Mouse (Mus musculus) midbrain, postnatal 0 days (tissue): ENCODE results near the gene Tmem50b. TPM values are rescaled to one million over a fixed set of nuclear protein-coding genes. Genes with fewer than 3 reads are reported as not detected.

Experiments used
- ATAC-seq: fragments of 200-750 bp; cut with Nextera tagmentation; 2 replicates; pipeline ENCODE4 v1.8.0; 2017; ENCODE audit warnings: moderate number of reproducible peaks, mild to moderate bottlenecking, moderate TSS enrichment, moderate library complexity; ENCODE audit not compliant: low FRiP score
- DNase-seq: peaks from one replicate; pipeline ENCODE4 v3.0.0-alpha.2; 2015; ENCODE audit warnings: low spot score
- H3K27ac ChIP-seq: fragments of 300-500 bp; sonication (generic); 2 replicates; pipeline ENCODE4 v1.5.1; 2014; ENCODE audit warnings: low read depth, mild to moderate bottlenecking, low read length, mixed read lengths
- H3K27me3 ChIP-seq: fragments of 300-500 bp; sonication (generic); 2 replicates; pipeline ENCODE4 v1.6.1; 2014; ENCODE audit warnings: low read length, control low read depth, mixed read lengths; ENCODE audit not compliant: insufficient read depth
- H3K36me3 ChIP-seq: fragments of 300-500 bp; sonication (generic); 2 replicates; pipeline ENCODE4 v1.6.1; 2014; ENCODE audit warnings: low read length, control low read depth, mixed read lengths; ENCODE audit not compliant: insufficient read depth
- H3K4me1 ChIP-seq: fragments of 300-500 bp; sonication (generic); 2 replicates; pipeline ENCODE4 v1.6.1; 2014; ENCODE audit warnings: mild to moderate bottlenecking, control low read depth, antibody characterized with exemption, low read length, mixed read lengths; ENCODE audit not compliant: insufficient read depth
- H3K4me2 ChIP-seq: fragments of 300-500 bp; sonication (generic); 2 replicates; pipeline ENCODE4 v1.6.1; 2014; ENCODE audit warnings: low read depth, mild to moderate bottlenecking, low read length, mixed read lengths; ENCODE audit not compliant: poor library complexity, severe bottlenecking
- H3K4me3 ChIP-seq: fragments of 300-500 bp; sonication (generic); 2 replicates; pipeline ENCODE4 v1.5.1; 2014; ENCODE audit warnings: low read depth, mild to moderate bottlenecking, low read length, moderate library complexity
- H3K9ac ChIP-seq: fragments of 300-500 bp; sonication (generic); replicated peaks from 2 replicates; pipeline ENCODE4 v1.6.1; 2014; ENCODE audit warnings: mild to moderate bottlenecking, low read length, moderate library complexity, mixed read lengths; ENCODE audit not compliant: poor library complexity, severe bottlenecking
- H3K9me3 ChIP-seq: fragments of 300-500 bp; sonication (generic); 2 replicates; pipeline ENCODE4 v1.6.1; 2016; ENCODE audit warnings: low read length, control low read depth
- CTCF ChIP-seq: IDR thresholded peaks from 2 replicates; pipeline ENCODE4 v1.5.1; 2016; ENCODE audit warnings: antibody characterized with exemption, mild to moderate bottlenecking
- WGBS: fragments of 180-500 bp; shearing (Covaris S2); extraction: QIAGEN DNeasy Blood & Tissue Kit; methylation state at CpG from one replicate; pipeline ENCODE4 v1.1.7; 2014; 5-methylcytosine and 5-hydroxymethylcytosine counted together
- polyA plus RNA-seq: library from polyadenylated mRNA; unstranded; fragments of >200 nt; fragmentation: Nextera tagmentation; extraction: Ambion mirVana; gene quantifications from 2 replicates; pipeline ENCODE4 v1.2.1, GENCODE M21; 2015
- total RNA-seq: library from RNA; depleted of rRNA; stranded (reverse); fragments of >200 nt; gene quantifications from 2 replicates; pipeline ENCODE4 v1.2.3, GENCODE M21; 2014

Tmem50b gene
- total and polyA plus RNA-seq, 2 experiments from 2014 or later: 78.2 to 103 TPM

- no peak for DNase-seq
- Histone ChIP-seq H3K4me3 (no peak overlapping the region), H3K9me3 (no peaks in the 10 kb centered on the region), H3K4me1 (no peaks in the 10 kb centered on the region), H3K27ac (no peak overlapping the region), H3K36me3 (no peaks in the 10 kb centered on the region), H3K27me3 (no peaks in the 10 kb centered on the region), H3K4me2 (no peak overlapping the region), H3K9ac (no peak overlapping the region)
- ATAC-seq: no peak
- 94% methylated on average over 8 of the region's 8 CpGs for WGBS
- TF ChIP-seq CTCF: no peak
Observed at GRCm38 (mm10) chr16:91606958-91607357, 9.4 kb upstream of the Tmem50b start.

GRCm38 (mm10) chr16:91605156-91605555, 7.6 kb upstream of the Tmem50b start:
- no peak for DNase-seq
- no peaks in the 10 kb centered on the region for H3K36me3 ChIP-seq
- no peaks in the 10 kb centered on the region for H3K9me3 ChIP-seq
- WGBS: 76% methylated on average over 6 of the region's 6 CpGs
- H3K4me2 ChIP-seq: no peak overlapping the region
- H3K27ac ChIP-seq: no peak overlapping the region
- H3K4me1 ChIP-seq: no peaks in the 10 kb centered on the region
- TF ChIP-seq CTCF: no peak
- no peak for ATAC-seq
- H3K9ac ChIP-seq: no peak overlapping the region
- H3K27me3 ChIP-seq: no peaks in the 10 kb centered on the region
- no peak overlapping the region for H3K4me3 ChIP-seq

GRCm38 (mm10) chr16:91601693-91602092, 4.1 kb upstream of the Tmem50b start:
- WGBS: 82% methylated on average over 9 of the region's 9 CpGs
- Histone ChIP-seq H3K9me3 (no peaks in the 10 kb centered on the region), H3K4me3 (no peak overlapping the region), H3K4me2 (no peak overlapping the region), H3K36me3 (no peaks in the 10 kb centered on the region), H3K9ac (no peak overlapping the region), H3K4me1 (no peaks in the 10 kb centered on the region), H3K27ac (no peak overlapping the region), H3K27me3 (no peaks in the 10 kb centered on the region)
- DNase-seq: no peak
- ATAC-seq: no peak
- no peak for TF ChIP-seq CTCF

GRCm38 (mm10) chr16:91601081-91601480, 3.5 kb upstream of the Tmem50b start:
- Histone ChIP-seq H3K9me3 (no peaks in the 10 kb centered on the region), H3K27ac (no peak overlapping the region), H3K9ac (no peak overlapping the region), H3K4me2 (no peak overlapping the region), H3K27me3 (no peaks in the 10 kb centered on the region), H3K4me3 (no peak overlapping the region), H3K36me3 (no peaks in the 10 kb centered on the region), H3K4me1 (no peaks in the 10 kb centered on the region; the same call in 1 of the 2 replicates)
- WGBS: 79% methylated on average over 4 of the region's 4 CpGs
- TF ChIP-seq CTCF: no peak
- ATAC-seq (no peak), DNase-seq (no peak)

GRCm38 (mm10) chr16:91599242-91599641, 1.6 kb upstream of the Tmem50b start:
- no peak for ATAC-seq
- TF ChIP-seq CTCF: peak; percentile 29; the same call in 1 of the 2 replicates
- Histone ChIP-seq H3K9ac (no peak overlapping the region), H3K27me3 (no peaks in the 10 kb centered on the region), H3K9me3 (no peaks in the 10 kb centered on the region), H3K4me1 (peaks cover 6% of the 10 kb centered on the region; the same call in 1 of the 2 replicates), H3K4me3 (no peak overlapping the region), H3K36me3 (no peaks in the 10 kb centered on the region; the same call in 1 of the 2 replicates), H3K4me2 (no peak overlapping the region), H3K27ac (no peak overlapping the region)
- DNase-seq: no peak

- under 1% methylated on average over 71 of the region's 75 CpGs for WGBS
- H3K27me3 ChIP-seq: no peaks in the 10 kb centered on the region
- peak overlapping the region; percentile 92 for H3K4me3 ChIP-seq
- DNase-seq (peak; percentile 49), ATAC-seq (peak; percentile 70)
- peaks cover 4% of the 10 kb centered on the region; the same call in 1 of the 2 replicates for H3K36me3 ChIP-seq
- H3K27ac ChIP-seq: peak overlapping the region; percentile 75
- peak overlapping the region; percentile 82 for H3K4me2 ChIP-seq
- peak overlapping the region; percentile 87 for H3K9ac ChIP-seq
- TF ChIP-seq CTCF: no peak
- peaks cover 6% of the 10 kb centered on the region; the same call in 1 of the 2 replicates for H3K4me1 ChIP-seq
- no peaks in the 10 kb centered on the region for H3K9me3 ChIP-seq
Observed at GRCm38 (mm10) chr16:91596779-91597671, 575 bp downstream of the Tmem50b start.
